Mouse (Mus musculus) kidney, embryonic 14.5 days (tissue): ENCODE measurements around the gene Prr18. TPM values are rescaled to one million over a fixed set of nuclear protein-coding genes. Genes with fewer than 3 reads are reported as not detected.

Experiments used
- ATAC-seq: fragments of 200-750 bp; cut with Nextera tagmentation; 2 replicates; pipeline ENCODE4 v1.8.0; 2017; ENCODE audit warnings: moderate number of reproducible peaks, mild to moderate bottlenecking, moderate TSS enrichment, moderate library complexity; ENCODE audit not compliant: low FRiP score, low TSS enrichment
- H3K27ac ChIP-seq: fragments of 300-500 bp; sonication (generic); 2 replicates; pipeline ENCODE4 v1.5.1; 2014; ENCODE audit warnings: low read depth, mild to moderate bottlenecking, low read length, moderate library complexity, mixed read lengths
- H3K27me3 ChIP-seq: fragments of 300-500 bp; sonication (generic); 2 replicates; pipeline ENCODE4 v1.6.1; 2014; ENCODE audit warnings: mild to moderate bottlenecking, low read length; ENCODE audit not compliant: control insufficient read depth, insufficient read depth
- H3K36me3 ChIP-seq: fragments of 300-500 bp; sonication (generic); 2 replicates; pipeline ENCODE4 v1.6.1; 2014; ENCODE audit warnings: low read length, mixed read lengths; ENCODE audit not compliant: control insufficient read depth, insufficient read depth
- H3K4me1 ChIP-seq: fragments of 300-500 bp; sonication (generic); 2 replicates; pipeline ENCODE4 v1.6.1; 2014; ENCODE audit warnings: low read length, mixed read lengths; ENCODE audit not compliant: control insufficient read depth, insufficient read depth
- H3K4me2 ChIP-seq: fragments of 300-500 bp; sonication (generic); replicated peaks from 2 replicates; pipeline ENCODE4 v1.6.1; 2014; ENCODE audit warnings: low read depth, mild to moderate bottlenecking, low read length
- H3K4me3 ChIP-seq: fragments of 300-500 bp; sonication (generic); 2 replicates; pipeline ENCODE4 v1.5.1; 2014; ENCODE audit warnings: mild to moderate bottlenecking, low read length
- H3K9ac ChIP-seq: fragments of 300-500 bp; sonication (generic); 2 replicates; pipeline ENCODE4 v1.6.1; 2014; ENCODE audit warnings: low read depth, mild to moderate bottlenecking, low read length, moderate library complexity
- H3K9me3 ChIP-seq: fragments of 300-500 bp; sonication (generic); 2 replicates; pipeline ENCODE4 v1.6.1; 2016; ENCODE audit warnings: low read length; ENCODE audit not compliant: control insufficient read depth
- WGBS: fragments of 180-500 bp; shearing (Covaris S2); extraction: QIAGEN DNeasy Blood & Tissue Kit; methylation state at CpG from one replicate; pipeline ENCODE4 v1.1.7; 2014; 5-methylcytosine and 5-hydroxymethylcytosine counted together
- polyA plus RNA-seq: library from polyadenylated mRNA; unstranded; fragments of >200 nt; fragmentation: Nextera tagmentation; extraction: Ambion mirVana; gene quantifications from 2 replicates; pipeline ENCODE4 v1.2.1, GENCODE M21; 2014

Prr18 gene
- polyA plus RNA-seq, 1 experiment from 2014 or later = 0.43 TPM

- no peaks in the 10 kb centered on the region for H3K9me3 ChIP-seq
- no peak overlapping the region for H3K27ac ChIP-seq
- 62% methylated on average over 4 of the region's 4 CpGs for WGBS
- H3K4me1 ChIP-seq = peaks cover 4% of the 10 kb centered on the region; the same call in 1 of the 2 replicates
- no peak overlapping the region for H3K4me3 ChIP-seq
- H3K4me2 ChIP-seq = no peak overlapping the region
- ATAC-seq = no peak
- H3K9ac ChIP-seq = no peak overlapping the region
- H3K36me3 ChIP-seq = no peaks in the 10 kb centered on the region
- H3K27me3 ChIP-seq = peaks cover 38% of the 10 kb centered on the region
Observed at GRCm38 (mm10) chr17:8390487-8390886, 53.2 kb downstream of the Prr18 start.

Other genes with a start within 250 kb of the Prr18 start
- gene Gm49673, start 189.7 kb upstream of the Prr18 start, polyA plus RNA-seq = 0.27 and 0.58 TPM in 2 replicates
- gene Rnaset2a, start 189.4 kb upstream of the Prr18 start, polyA plus RNA-seq = 35.3 and 37.9 TPM in 2 replicates
- 31.1 and 50.4 TPM in 2 replicates for gene Fgfr1op, start 172.0 kb upstream of the Prr18 start, polyA plus RNA-seq
- gene Ccr6, start 101.4 kb upstream of the Prr18 start, polyA plus RNA-seq = not detected in 2 replicates
- gene Mpc1, start 54.6 kb upstream of the Prr18 start, polyA plus RNA-seq = 145 and 173 TPM in 2 replicates
- gene Sft2d1, start 26.4 kb upstream of the Prr18 start, polyA plus RNA-seq = 68.2 and 97.2 TPM in 2 replicates
- gene T2, start 18.5 kb downstream of the Prr18 start, polyA plus RNA-seq = 0.19 and 0.46 TPM in 2 replicates
- 0.31 and 0.33 TPM in 2 replicates for gene T, start 97.0 kb downstream of the Prr18 start, polyA plus RNA-seq
- gene Pde10a, start 187.9 kb downstream of the Prr18 start, polyA plus RNA-seq = 1.8 and 2.3 TPM in 2 replicates
- not detected in 2 replicates for gene Gm17087, start 229.5 kb downstream of the Prr18 start, polyA plus RNA-seq